Mouse (Mus musculus): Measurements from ENCODE around the gene Rab30.

Rab30 gene

DNA sequence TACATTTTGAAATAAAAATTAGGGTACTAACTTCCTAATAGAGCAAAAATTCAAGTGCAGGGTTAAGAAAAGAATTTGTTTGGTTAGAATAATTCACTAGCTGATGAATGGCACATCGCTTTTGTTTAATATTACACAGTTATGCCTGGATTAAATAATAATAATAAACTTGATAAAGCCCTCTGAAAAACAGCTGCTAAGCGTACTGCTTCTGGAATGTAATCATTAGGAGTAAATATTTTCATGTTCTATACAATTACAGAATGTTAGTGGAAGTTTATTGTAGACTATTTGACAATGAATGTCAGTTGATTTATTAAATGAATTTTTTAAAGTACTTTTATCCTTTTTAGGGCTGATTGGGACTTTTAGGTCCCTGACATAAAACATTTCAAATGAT is 100.9 kb downstream of the Rab30 start:
- no peak for DNase-seq (ENCODE audit: low spot score)

GRCm38 (mm10) chr7:92848246-92848645 is 106.8 kb downstream of the Rab30 start:
- DNase-seq (ENCODE audit: low spot score): peak; percentile 9

DNA sequence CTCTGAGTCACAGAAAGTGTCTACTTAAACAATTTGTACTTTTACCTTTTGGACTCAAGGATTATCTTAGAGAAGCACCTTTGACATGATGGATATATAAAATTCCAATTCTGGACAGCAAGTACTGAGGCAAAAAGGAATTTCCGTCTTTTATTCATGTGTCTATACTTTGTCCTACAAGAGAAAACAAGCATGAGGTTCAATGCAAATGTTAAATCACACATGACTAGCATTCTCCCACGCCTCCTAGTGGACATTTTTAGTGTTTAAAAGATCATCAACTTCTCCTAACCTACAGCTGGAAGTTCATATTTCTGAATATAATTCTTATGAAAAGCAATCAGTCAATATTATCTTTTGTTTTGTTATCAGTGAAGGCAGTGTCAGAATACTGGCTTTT is 125.1 kb downstream of the Rab30 start:
- peak; percentile 72 for DNase-seq (ENCODE audit: low spot score)

GRCm38 (mm10) chr7:92870161-92870560 is 128.8 kb downstream of the Rab30 start:
- no peak for DNase-seq (ENCODE audit: low spot score)

DNA sequence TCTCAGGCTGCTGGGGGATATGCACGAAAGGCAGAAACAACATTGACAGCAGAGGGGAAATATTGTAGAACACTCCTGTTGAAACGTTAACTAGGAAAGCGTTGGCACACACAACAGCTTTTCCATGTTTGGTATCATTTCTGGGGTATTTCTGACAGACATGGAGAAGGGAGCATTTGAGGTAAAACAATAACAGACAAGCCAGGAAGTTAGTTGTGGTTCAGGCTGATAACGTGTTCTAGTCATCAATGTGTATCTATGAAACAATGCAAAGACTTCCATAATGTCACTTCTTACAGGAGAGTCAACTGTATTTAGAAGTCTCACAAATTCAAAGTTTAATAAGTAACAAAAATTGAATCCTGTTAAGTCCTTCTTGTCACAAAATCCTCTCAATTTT is 130.2 kb downstream of the Rab30 start:
- DNase-seq (ENCODE audit: low spot score): no peak

GRCm38 (mm10) chr7:92874116-92874675 is 132.8 kb downstream of the Rab30 start, which contains the start of the genes Ddias and Prcp:
Ddias (minus strand) TSS chr7:92874247.
Prcp (plus strand) TSS chr7:92874470.
- DNase-seq (ENCODE audit: low spot score): peak; percentile 91

DNA sequence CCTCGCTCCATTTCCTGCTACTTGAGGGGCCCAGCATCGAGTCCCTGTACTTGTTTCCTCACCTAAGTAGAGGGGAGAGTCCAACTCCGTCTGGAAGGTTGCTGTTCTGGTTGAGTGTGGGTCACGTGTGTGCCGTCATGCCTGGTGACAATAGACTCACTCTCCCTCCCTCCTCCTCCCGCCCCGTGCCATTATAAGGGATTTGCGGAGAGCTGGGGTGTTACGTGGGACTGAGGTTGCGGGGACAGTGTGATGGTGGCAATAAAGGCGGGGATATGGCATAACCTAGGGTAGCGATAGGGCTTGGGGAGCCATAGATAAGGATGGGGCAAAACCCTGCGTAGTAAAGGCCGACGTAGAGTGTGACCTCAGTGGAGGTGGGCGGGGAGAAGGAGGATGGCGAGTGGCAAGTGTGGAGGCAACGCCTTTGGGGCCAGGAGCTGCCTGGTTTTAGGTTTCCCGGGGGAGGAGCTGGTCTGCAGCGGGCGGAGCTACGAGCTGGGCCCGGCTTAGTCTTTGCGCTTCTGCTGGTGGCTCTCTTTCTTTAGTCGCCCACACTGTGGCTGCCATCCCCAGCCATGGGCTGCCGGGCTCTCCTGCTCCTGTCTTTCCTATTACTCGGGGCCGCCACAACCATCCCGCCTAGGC is 133.5 kb downstream of the Rab30 start:
- DNase-seq (ENCODE audit: low spot score): peak; percentile 90

DNA sequence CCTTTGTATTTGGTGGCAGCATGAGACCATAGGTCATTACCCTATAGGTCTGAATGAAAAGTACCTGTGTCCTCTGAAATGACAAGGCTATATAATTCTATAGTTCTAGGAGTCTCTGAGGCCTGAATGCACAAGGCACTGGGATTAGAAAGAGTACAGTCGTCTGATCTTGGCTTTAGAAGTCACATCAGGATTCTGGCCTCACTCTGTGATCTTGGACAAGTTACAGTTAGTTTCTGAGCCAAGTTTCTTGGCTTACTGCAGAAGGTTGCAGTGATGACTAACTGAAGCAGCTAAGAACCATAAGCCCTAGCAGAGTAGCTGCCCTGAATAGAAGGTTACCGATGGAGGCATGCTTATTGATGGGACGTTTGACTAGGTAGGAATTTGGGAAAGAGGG is 134.7 kb downstream of the Rab30 start:
- DNase-seq (ENCODE audit: low spot score): peak; percentile 73

DNA sequence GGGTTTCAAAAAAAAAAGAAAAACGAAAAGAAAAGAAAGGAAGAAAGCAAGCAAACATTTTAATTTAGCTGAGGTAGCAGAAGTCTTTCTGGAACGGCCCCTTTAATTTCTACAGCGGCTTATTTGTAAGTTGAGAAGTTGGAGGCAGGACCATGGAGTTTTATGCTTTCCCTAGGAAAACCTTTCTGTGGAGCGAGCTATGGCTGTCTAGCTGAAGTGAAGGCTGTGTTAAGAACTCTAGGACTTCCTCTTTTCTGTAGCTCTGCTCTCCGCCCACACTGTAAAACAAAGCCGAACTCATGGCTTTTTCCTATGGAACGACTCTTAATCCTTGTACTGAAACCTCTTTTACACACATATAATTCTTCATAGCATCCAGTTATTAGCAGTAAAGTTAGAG is 135.1 kb downstream of the Rab30 start:
- no peak for DNase-seq (ENCODE audit: low spot score)

DNA sequence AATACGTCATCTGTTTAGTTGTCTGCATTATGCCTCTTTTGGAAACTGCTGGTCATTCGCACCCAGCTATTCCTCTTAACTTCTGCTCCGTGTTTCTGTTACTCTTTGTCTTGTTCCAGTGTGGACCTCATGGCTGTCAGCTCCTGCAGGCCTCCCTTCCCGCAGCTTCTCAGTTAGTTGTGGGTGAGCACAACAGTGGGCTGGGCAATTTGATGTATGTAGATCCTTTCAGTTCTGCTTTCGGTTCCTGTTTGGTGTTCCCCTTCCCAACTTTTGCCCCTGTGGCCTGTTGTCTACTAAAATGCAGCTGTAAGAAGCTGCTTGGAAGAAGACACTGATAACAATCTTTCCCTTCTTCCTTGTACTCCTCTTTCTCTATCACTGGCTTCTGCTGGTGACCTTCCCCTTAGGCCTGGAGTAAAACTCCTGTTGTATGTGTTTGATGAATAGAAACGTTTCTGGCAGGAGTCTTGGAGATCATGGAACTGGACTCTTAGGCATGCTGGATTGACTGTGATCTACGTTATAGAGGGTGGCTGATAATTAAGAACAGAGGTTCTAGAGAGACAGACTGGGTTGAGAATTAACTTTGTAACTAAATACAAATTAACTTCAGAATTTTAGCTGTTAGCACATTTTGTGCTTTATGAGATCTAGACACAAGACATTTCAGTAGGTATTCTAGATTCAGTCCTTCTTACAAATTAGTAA is 137.3 kb downstream of the Rab30 start:
- DNase-seq (ENCODE audit: low spot score): no peak

DNA sequence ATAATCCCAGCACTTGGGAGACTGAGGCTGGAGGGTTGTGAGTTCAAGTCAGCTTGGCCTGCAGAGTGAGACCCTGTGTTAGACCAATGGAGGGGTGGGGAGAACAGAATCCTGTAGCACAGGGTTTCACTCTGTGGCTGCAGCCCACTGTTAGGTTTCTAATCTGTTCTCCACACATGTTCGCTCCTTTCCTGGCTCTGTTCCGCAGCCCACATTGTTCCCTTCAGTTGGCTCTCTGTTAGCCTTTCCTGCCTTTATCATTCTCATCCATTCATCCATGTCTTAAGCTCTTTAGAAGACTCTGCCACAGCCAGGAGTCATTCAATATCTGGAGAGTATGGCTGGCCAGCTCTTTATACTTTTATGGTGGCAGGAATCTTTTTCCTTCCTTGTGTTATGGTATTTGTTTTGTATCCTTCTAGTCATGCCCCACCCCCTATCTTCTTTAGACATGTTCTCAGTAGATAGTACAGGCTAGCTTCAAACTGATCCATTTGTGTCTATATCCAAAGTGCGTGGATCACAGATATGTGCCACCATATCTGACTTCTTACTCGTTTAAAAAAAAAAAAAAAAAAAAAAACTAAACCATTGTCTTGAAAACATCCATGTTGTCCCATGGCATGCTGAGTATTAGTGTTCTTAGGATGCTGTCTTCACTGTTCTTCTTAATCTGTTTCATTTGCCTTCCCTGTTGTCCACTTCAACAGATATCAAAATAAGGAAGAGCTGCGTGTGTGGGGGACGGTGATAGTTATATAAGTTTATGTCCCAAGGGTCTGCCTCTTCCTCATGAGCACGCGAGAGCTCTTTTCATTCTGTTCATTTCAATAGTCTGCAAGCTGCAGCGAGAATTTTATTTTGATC is 142.7 kb downstream of the Rab30 start:
- DNase-seq (ENCODE audit: low spot score): no peak

GRCm38 (mm10) chr7:92884998-92885660 is 143.7 kb downstream of the Rab30 start:
- DNase-seq (ENCODE audit: low spot score): no peak

DNA sequence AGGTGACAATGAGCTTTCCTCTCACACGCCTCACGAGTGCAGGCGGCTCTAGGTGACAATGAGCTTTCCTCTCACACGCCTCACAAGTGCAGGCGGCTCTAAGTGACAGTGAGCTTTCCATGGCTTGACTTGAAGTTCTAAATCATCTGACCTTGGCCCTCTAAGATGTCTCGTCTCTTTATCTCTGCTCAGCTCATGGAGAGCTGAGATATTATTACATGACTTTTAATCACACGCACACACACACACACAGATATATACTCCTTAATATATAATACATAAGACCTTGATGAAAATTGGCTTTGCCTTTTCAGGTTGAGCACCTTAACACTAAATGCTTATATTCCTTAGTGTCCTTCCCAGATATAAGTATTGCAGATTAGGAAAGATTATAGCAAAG is 145.4 kb downstream of the Rab30 start:
- no peak for DNase-seq (ENCODE audit: low spot score)

DNA sequence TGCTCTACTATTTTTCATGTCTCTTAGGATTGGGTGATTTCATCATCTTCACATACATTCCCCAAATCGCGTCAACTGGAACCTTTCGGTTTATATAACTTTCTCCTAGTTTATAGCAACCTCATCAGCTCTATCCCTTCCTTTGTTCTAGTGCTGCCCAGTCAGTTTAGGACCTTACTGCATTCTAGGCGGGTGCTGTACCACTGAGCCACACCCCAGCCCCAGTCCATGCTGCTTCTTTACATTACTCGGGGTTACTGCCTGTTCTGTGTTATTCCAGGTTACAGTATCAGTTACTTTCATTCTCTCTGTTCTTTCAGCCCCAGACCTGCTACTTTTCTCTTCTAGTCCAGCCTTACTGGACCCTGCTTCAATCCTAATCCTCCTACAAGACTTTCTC is 145.8 kb downstream of the Rab30 start:
- DNase-seq (ENCODE audit: low spot score): no peak

DNA sequence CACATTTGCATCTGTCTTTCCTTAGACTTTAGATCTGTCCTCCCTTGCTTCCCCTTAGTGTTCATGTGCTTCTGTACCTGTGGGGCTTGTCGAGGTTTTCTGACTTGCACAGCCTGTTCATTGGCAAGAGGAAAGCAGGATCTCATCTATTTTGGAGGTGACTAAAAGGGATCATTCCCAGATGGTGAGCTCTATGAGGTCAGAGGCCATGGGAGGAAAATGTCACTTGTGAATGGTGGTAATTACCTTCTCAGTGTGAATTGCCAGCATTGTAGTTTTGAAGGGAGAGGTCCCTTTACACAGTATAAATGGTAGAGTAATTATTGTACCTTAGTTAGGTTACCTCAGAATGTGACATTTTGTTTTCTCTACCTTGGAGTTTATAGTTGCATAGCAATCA is 148.8 kb downstream of the Rab30 start:
- DNase-seq (ENCODE audit: low spot score): no peak

- no peak for DNase-seq (ENCODE audit: low spot score)
Measured at GRCm38 (mm10) chr7:92890618-92891230, 149.3 kb downstream of the Rab30 start.

- DNase-seq (ENCODE audit: low spot score): no peak
Measured at GRCm38 (mm10) chr7:92893478-92893877, 152.1 kb downstream of the Rab30 start.
